Mouse (Mus musculus) cortical plate, adult 2 months (tissue): ENCODE results near the gene Ryr3.

ENCODE experiments used
- CTCF ChIP-seq: fragments of 200-500 bp; IDR thresholded peaks from 2 replicates; pipeline ENCODE4 v1.5.1; 2011; ENCODE audit warnings: mild to moderate bottlenecking, control low read depth, low read length; ENCODE audit not compliant: insufficient read depth; ENCODE audit errors: extremely low read depth
- POLR2A ChIP-seq: fragments of 200-500 bp; IDR thresholded peaks from 2 replicates; pipeline ENCODE4 v1.6.1; 2011; ENCODE audit warnings: mild to moderate bottlenecking, low read length, control low read depth; ENCODE audit not compliant: insufficient read depth; ENCODE audit errors: extremely low read depth

DNA sequence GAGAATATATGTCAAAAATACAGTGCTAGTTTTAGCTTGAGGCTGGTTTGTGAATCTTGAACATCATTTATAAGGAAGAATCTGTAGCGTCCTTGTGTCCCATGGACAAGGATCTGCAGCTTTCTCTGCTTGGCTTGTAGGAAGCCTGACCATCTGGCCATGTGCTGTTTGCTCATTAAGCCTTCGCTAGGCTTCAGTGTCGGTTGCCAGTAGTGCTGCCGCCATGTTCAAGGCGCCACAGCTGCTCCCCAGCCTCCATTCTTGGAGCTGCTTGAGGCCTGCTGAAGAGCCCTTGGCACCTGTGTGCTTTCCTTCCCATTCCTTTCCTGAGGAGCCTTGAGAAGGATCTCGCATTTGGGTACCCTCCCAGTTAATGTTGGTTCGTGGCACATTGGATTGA lies 602.5 kb downstream of the Ryr3 start:
- TF ChIP-seq CTCF = no peak
- TF ChIP-seq POLR2A = no peak
